In the genomic region with DNA sequence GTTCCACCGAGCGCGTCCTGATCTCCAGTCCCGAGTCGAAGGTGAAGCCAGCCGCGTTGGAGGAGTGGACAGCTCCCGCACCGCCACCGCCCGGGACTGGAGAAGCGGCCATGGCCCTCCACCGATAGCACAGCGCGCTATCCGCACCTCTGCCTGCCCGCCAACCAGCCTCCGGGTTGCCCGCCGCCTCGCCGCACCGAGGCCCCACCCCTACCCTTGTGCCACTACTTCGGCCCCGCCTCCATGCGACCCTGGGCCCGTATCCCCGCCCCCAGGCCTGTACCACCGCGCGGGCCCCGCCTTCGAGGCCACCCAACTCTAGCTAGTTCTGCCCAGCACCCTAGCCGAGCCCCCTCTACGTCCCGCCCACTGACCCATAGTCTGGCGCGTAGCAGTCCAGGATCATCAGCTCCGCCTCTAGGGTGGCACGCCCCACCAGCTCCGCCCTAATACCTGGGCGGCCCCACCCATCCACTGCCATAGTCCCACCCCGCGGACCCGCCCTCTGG, we compare ENCODE assay signal across 8 mouse cellular contexts. TPM values are rescaled to one million over a fixed set of nuclear protein-coding genes. Genes with fewer than 3 reads are reported as not detected.
DNase-seq lines count a peak whose midpoint lies in the region; ATAC-seq and TF ChIP-seq lines count a peak whose summit lies in the region.

Ctnnal1 (minus strand) TSS at position 186 of the 509 bp plus-strand sequence.

- no peak for TF ChIP-seq RAD21 in CH12.LX (IDR thresholded peaks at IDR 0.05; ENCODE audit: low read depth, low read length)

- peak; percentile 69 for TF ChIP-seq POLR2A in CH12.LX (IDR thresholded peaks at IDR 0.05; ENCODE audit: low read depth, low read length)

- peak within 1 kb of the TSS; percentile 85 for H3K4me2 ChIP-seq in CH12.LX (ENCODE audit: insufficient read depth, low read depth, poor library complexity, severe bottlenecking)
- peak within 1 kb of the TSS; percentile 80 for H3K4me2 ChIP-seq in forebrain, embryonic 11.5 days (ENCODE audit: low read depth, low read length, severe bottlenecking)
- H3K4me2 ChIP-seq in heart, embryonic 15.5 days = peak within 1 kb of the TSS; percentile 95
- H3K4me2 ChIP-seq in liver, embryonic 12.5 days = peak within 1 kb of the TSS; percentile 98
- H3K4me2 ChIP-seq in stomach, embryonic 14.5 days (replicated peaks; ENCODE audit: low read depth, low read length) = peak within 1 kb of the TSS; percentile 93

- dilution Hi-C loops in CH12.LX (cut with MboI; ENCODE audit: extremely low pct_ligation_motif_present, extremely low pct_unique_long_range_greater_than_20kb, low sequenced_read_pairs) = no loop called here

- peaks cover 3 to 10% of the 10 kb centered on the region in 2 experiments for H3K4me1 ChIP-seq in CH12.LX (ENCODE audit: control insufficient read depth in 1 of 2, insufficient read depth in 2 of 2)
- H3K4me1 ChIP-seq in forebrain, embryonic 11.5 days (replicated peaks; ENCODE audit: control insufficient read depth, insufficient read depth, low read length) = peaks cover 7% of the 10 kb centered on the region
- H3K4me1 ChIP-seq in heart, embryonic 15.5 days (replicated peaks) = peaks cover 22% of the 10 kb centered on the region
- peaks cover 46% of the 10 kb centered on the region for H3K4me1 ChIP-seq in liver, embryonic 12.5 days
- no peaks in the 10 kb centered on the region; the same call in 1 of the 2 replicates for H3K4me1 ChIP-seq in stomach, embryonic 14.5 days (ENCODE audit: control insufficient read depth, insufficient read depth, low read length)

- no peaks in the 10 kb centered on the region for H3K27me3 ChIP-seq in CH12.LX (replicated peaks)
- H3K27me3 ChIP-seq in forebrain, embryonic 11.5 days (ENCODE audit: control insufficient read depth, insufficient read depth, low read length) = no peaks in the 10 kb centered on the region
- H3K27me3 ChIP-seq in heart, embryonic 15.5 days = no peaks in the 10 kb centered on the region
- H3K27me3 ChIP-seq in liver, embryonic 12.5 days (replicated peaks) = no peaks in the 10 kb centered on the region
- H3K27me3 ChIP-seq in stomach, embryonic 14.5 days (ENCODE audit: control insufficient read depth, insufficient read depth, low read length) = no peaks in the 10 kb centered on the region

- ATAC-seq in forebrain, embryonic 11.5 days (replicated peaks; ENCODE audit: low FRiP score) = peak; percentile 97
- ATAC-seq in heart, embryonic 15.5 days (replicated peaks; ENCODE audit: insufficient number of reproducible peaks, insufficient read depth, low FRiP score, low read depth) = peak; percentile 95
- ATAC-seq in liver, embryonic 12.5 days = peak; percentile 95
- ATAC-seq in stomach, embryonic 14.5 days (ENCODE audit: insufficient number of reproducible peaks, insufficient read depth, low FRiP score, low read depth) = peak; percentile 98

- peaks cover 0 to 9% of the 10 kb centered on the region in 2 experiments for H3K36me3 ChIP-seq in CH12.LX (replicated peaks in 1 of 2; ENCODE audit: control insufficient read depth in 1 of 2, insufficient read depth in 1 of 2, low read length in 1 of 2)
- H3K36me3 ChIP-seq in forebrain, embryonic 11.5 days (ENCODE audit: control insufficient read depth, insufficient read depth, low read length) = no peaks in the 10 kb centered on the region
- H3K36me3 ChIP-seq in heart, embryonic 15.5 days = no peaks in the 10 kb centered on the region
- no peaks in the 10 kb centered on the region for H3K36me3 ChIP-seq in liver, embryonic 12.5 days
- H3K36me3 ChIP-seq in stomach, embryonic 14.5 days (ENCODE audit: control insufficient read depth, insufficient read depth, low read length) = no peaks in the 10 kb centered on the region

- in situ Hi-C loops in CH12.LX (cut with MboI; ENCODE audit: low pct_ligation_motif_present, low pct_unique_long_range_greater_than_20kb, low sequenced_read_pairs) = no loop called here

- peak; percentile 92 for DNase-seq in CH12.LX (ENCODE audit: extremely low read depth)
- peak; percentile 80 for DNase-seq in c-Kit-positive CD71-negative TER-119-negative erythroid progenitor cells, embryonic 14.5 days (ENCODE audit: low read depth)
- peak; percentile 95 for DNase-seq in forebrain, embryonic 11.5 days (ENCODE audit: low spot score)
- DNase-seq in kidney, postnatal 14 days = peak; percentile 97
- peak; percentile 60 to 79 for DNase-seq in natural killer cell, adult 2 months (ENCODE audit: low spot score in 2 of 2)

- TF ChIP-seq CTCF in CH12.LX (conservative IDR thresholded peaks at IDR 0.05 in 1 of 2, IDR thresholded peaks at IDR 0.05 in 1 of 2; ENCODE audit: low read depth in 2 of 2, low read length in 2 of 2) = no peak

- under 1% methylated on average over 42 of the region's 45 CpGs for WGBS in forebrain, embryonic 11.5 days
- 1% methylated on average over 45 of the region's 45 CpGs for WGBS in heart, embryonic 15.5 days
- under 1% methylated on average over 45 of the region's 45 CpGs for WGBS in liver, embryonic 12.5 days (ENCODE audit: insufficient replicate concordance)
- WGBS in stomach, embryonic 14.5 days = under 1% methylated on average over 41 of the region's 45 CpGs

- no peak within 1 kb of the TSS for H3K27ac ChIP-seq in CH12.LX (ENCODE audit: insufficient read depth, low read depth)
- peak within 1 kb of the TSS; percentile 64; the same call in 1 of the 2 replicates for H3K27ac ChIP-seq in forebrain, embryonic 11.5 days (ENCODE audit: low read depth, low read length)
- H3K27ac ChIP-seq in heart, embryonic 15.5 days = peak within 1 kb of the TSS; percentile 93
- peak within 1 kb of the TSS; percentile 89 for H3K27ac ChIP-seq in liver, embryonic 12.5 days
- peak within 1 kb of the TSS; percentile 77 for H3K27ac ChIP-seq in stomach, embryonic 14.5 days (ENCODE audit: low read length)

- peak within 1 kb of the TSS; percentile 49 to 90 (median 68) for H3K4me3 ChIP-seq in CH12.LX (replicated peaks in 1 of 3; ENCODE audit: low read depth in 2 of 3, low read length in 2 of 3, poor library complexity in 1 of 3)
- peak within 1 kb of the TSS; percentile 85 for H3K4me3 ChIP-seq in forebrain, embryonic 11.5 days (ENCODE audit: low read depth, low read length)
- H3K4me3 ChIP-seq in heart, embryonic 15.5 days = peak within 1 kb of the TSS; percentile 90
- peak within 1 kb of the TSS; percentile 82 for H3K4me3 ChIP-seq in liver, embryonic 12.5 days
- peak within 1 kb of the TSS; percentile 77 for H3K4me3 ChIP-seq in stomach, embryonic 14.5 days (ENCODE audit: low read depth, low read length)

- H3K79me2 ChIP-seq in CH12.LX (replicated peaks; ENCODE audit: control insufficient read depth, extremely low read depth, insufficient read depth, poor library complexity, severe bottlenecking) = no peaks in the 10 kb centered on the region

- no peaks in the 10 kb centered on the region for H3K9me3 ChIP-seq in CH12.LX (replicated peaks; ENCODE audit: low read length)
- no peaks in the 10 kb centered on the region for H3K9me3 ChIP-seq in forebrain, embryonic 11.5 days (ENCODE audit: control insufficient read depth, low read length)
- no peaks in the 10 kb centered on the region for H3K9me3 ChIP-seq in heart, embryonic 15.5 days (replicated peaks)
- H3K9me3 ChIP-seq in liver, embryonic 12.5 days (replicated peaks) = no peaks in the 10 kb centered on the region
- H3K9me3 ChIP-seq in stomach, embryonic 14.5 days (ENCODE audit: control insufficient read depth, low read depth, low read length) = no peaks in the 10 kb centered on the region

- no peak for TF ChIP-seq EP300 in CH12.LX (IDR thresholded peaks at IDR 0.05; ENCODE audit: low read length)

- peak within 1 kb of the TSS; percentile 68 for H3K9ac ChIP-seq in CH12.LX (ENCODE audit: insufficient read depth, low read depth)
- peak within 1 kb of the TSS; percentile 87 for H3K9ac ChIP-seq in forebrain, embryonic 11.5 days (ENCODE audit: low read length)
- peak within 1 kb of the TSS; percentile 88 for H3K9ac ChIP-seq in heart, embryonic 15.5 days
- peak within 1 kb of the TSS; percentile 91 for H3K9ac ChIP-seq in liver, embryonic 12.5 days
- peak within 1 kb of the TSS; percentile 74 for H3K9ac ChIP-seq in stomach, embryonic 14.5 days (replicated peaks; ENCODE audit: low read depth, low read length)

TF ChIP-seq in CH12.LX, 34 proteins besides CTCF, POLR2A, EP300 and RAD21:
- TF ChIP-seq NELFE (IDR thresholded peaks at IDR 0.05; ENCODE audit: low read depth, low read length) (0 out of 2 replicates have a peak, but pooled peaks have one; percentile 25), IRF4 (IDR thresholded peaks at IDR 0.05; ENCODE audit: low read depth, low read length) (0 out of 2 replicates have a peak, but pooled peaks have one; percentile 7), TCF12 (IDR thresholded peaks at IDR 0.05; ENCODE audit: low read depth, low read length) (peak; percentile 27; the same call in 1 of the 2 replicates), USF2 (conservative IDR thresholded peaks at IDR 0.05; ENCODE audit: low read depth, low read length) (no peak), ZMIZ1 (IDR thresholded peaks at IDR 0.05; ENCODE audit: low read depth, low read length) (peak; percentile 36; the same call in 1 of the 2 replicates), CHD1 (IDR thresholded peaks at IDR 0.05; ENCODE audit: low read depth, low read length) (no peak)
TF ChIP-seq in CH12.LX: peak in this region for 4.

RNA-seq across cellular contexts. Expression of gene Ctnnal1, which starts in this region (rescaled TPM):
- 3.3 and 4.0 TPM in 2 replicates for total RNA-seq in CH12.LX (2012; rRNA removed)
- total RNA-seq in CH12.LX (2014; rRNA removed) = 5.2 and 5.3 TPM in 2 replicates
- 4.2 and 4.9 TPM in 2 replicates for polyA plus RNA-seq in CH12.LX (2012; ENCODE audit: insufficient read length, low read depth)
- polyA plus RNA-seq in forebrain, embryonic 11.5 days (2014; fragmentation: Nextera tagmentation; extraction: Ambion mirVana) = 30.5 and 36.8 TPM in 2 replicates
- polyA plus RNA-seq in heart, embryonic 15.5 days (2015; fragmentation: Nextera tagmentation; extraction: Ambion mirVana) = 22.2 and 25.7 TPM in 2 replicates
- polyA plus RNA-seq in liver, embryonic 12.5 days (2016; fragmentation: Nextera tagmentation; extraction: Ambion mirVana) = 13.1 and 13.4 TPM in 2 replicates
- 26.5 and 26.7 TPM in 2 replicates for polyA plus RNA-seq in stomach, embryonic 14.5 days (2014; fragmentation: Nextera tagmentation; extraction: Ambion mirVana)
